ENCODE assay signal across 8 mouse cellular contexts in genomic region chr5:24351701-24352171, GRCm38 (mm10). TPM values are rescaled to one million over a fixed set of nuclear protein-coding genes. Genes with fewer than 3 reads are reported as not detected.
A peak's percentile ranks its signal among the peaks of the same experiment; 100 is the strongest.
DNase-seq lines count a peak whose midpoint lies in the region; ATAC-seq and TF ChIP-seq lines count a peak whose summit lies in the region.

No protein-coding gene starts in this region.

- H3K36me3 ChIP-seq in spleen, adult 2 months (ENCODE audit: control insufficient read depth, insufficient read depth, low read length): no peaks in the 10 kb centered on the region
- H3K36me3 ChIP-seq in embryonic facial prominence, embryonic 12.5 days: no peaks in the 10 kb centered on the region
- no peaks in the 10 kb centered on the region for H3K36me3 ChIP-seq in limb, embryonic 12.5 days
- H3K36me3 ChIP-seq in midbrain, postnatal 0 days (ENCODE audit: insufficient read depth, low read length): no peaks in the 10 kb centered on the region

- H3K27me3 ChIP-seq in spleen, adult 2 months (ENCODE audit: control insufficient read depth, insufficient read depth, low read length): peaks cover 13% of the 10 kb centered on the region
- peaks cover 70% of the 10 kb centered on the region for H3K27me3 ChIP-seq in embryonic facial prominence, embryonic 12.5 days
- H3K27me3 ChIP-seq in limb, embryonic 12.5 days: peaks cover 75% of the 10 kb centered on the region
- H3K27me3 ChIP-seq in midbrain, postnatal 0 days (ENCODE audit: insufficient read depth, low read length): no peaks in the 10 kb centered on the region

- no peak overlapping the region for H3K27ac ChIP-seq in spleen, adult 2 months (ENCODE audit: insufficient read depth, low read length)
- H3K27ac ChIP-seq in embryonic facial prominence, embryonic 12.5 days: peak overlapping the region; percentile 81
- peak overlapping the region; percentile 85 for H3K27ac ChIP-seq in limb, embryonic 12.5 days
- H3K27ac ChIP-seq in midbrain, postnatal 0 days (ENCODE audit: low read depth, low read length): peak overlapping the region; percentile 86

- no peaks in the 10 kb centered on the region for H3K9me3 ChIP-seq in embryonic facial prominence, embryonic 12.5 days
- H3K9me3 ChIP-seq in limb, embryonic 12.5 days: no peaks in the 10 kb centered on the region
- no peaks in the 10 kb centered on the region for H3K9me3 ChIP-seq in midbrain, postnatal 0 days (ENCODE audit: low read length)

- peak overlapping the region; percentile 43; the same call in 1 of the 2 replicates for H3K4me3 ChIP-seq in spleen, adult 2 months (ENCODE audit: extremely low read depth, insufficient read depth, insufficient read length)
- H3K4me3 ChIP-seq in embryonic facial prominence, embryonic 12.5 days: peak overlapping the region; percentile 63
- peak overlapping the region; percentile 67 for H3K4me3 ChIP-seq in limb, embryonic 12.5 days (replicated peaks)
- peak overlapping the region; percentile 88 for H3K4me3 ChIP-seq in midbrain, postnatal 0 days (ENCODE audit: low read depth, low read length)

- peak in 1 of 2 experiments; percentile 21 for DNase-seq in spleen, adult 2 months (ENCODE audit: low read depth in 1 of 2, low spot score in 2 of 2)
- DNase-seq in spleen, adult 12 weeks (ENCODE audit: low spot score): no peak
- DNase-seq in heart, adult 8-10 months (ENCODE audit: low spot score): peak; percentile 69
- DNase-seq in kidney, adult 9 months: peak; percentile 35
- peak; percentile 92 for DNase-seq in midbrain, postnatal 0 days (ENCODE audit: low spot score)
- peak; percentile 94 for DNase-seq in testis, postnatal 10 days (ENCODE audit: low spot score)

- H3K4me2 ChIP-seq in embryonic facial prominence, embryonic 12.5 days (replicated peaks): peak overlapping the region; percentile 99
- H3K4me2 ChIP-seq in limb, embryonic 12.5 days: peak overlapping the region; percentile 99
- H3K4me2 ChIP-seq in midbrain, postnatal 0 days (ENCODE audit: low read depth, low read length, poor library complexity, severe bottlenecking): peak overlapping the region; percentile 78

- H3K4me1 ChIP-seq in spleen, adult 2 months (ENCODE audit: control insufficient read depth, insufficient read depth, insufficient read length): peaks cover 19% of the 10 kb centered on the region
- H3K4me1 ChIP-seq in embryonic facial prominence, embryonic 12.5 days: peaks cover 28% of the 10 kb centered on the region
- peaks cover 57% of the 10 kb centered on the region for H3K4me1 ChIP-seq in limb, embryonic 12.5 days (replicated peaks)
- peaks cover 25% of the 10 kb centered on the region for H3K4me1 ChIP-seq in midbrain, postnatal 0 days (ENCODE audit: insufficient read depth, low read length)

- WGBS in spleen, adult 2 months: under 1% methylated on average over 36 of the region's 41 CpGs
- 0% methylated on average over 40 of the region's 41 CpGs for WGBS in embryonic facial prominence, embryonic 12.5 days
- WGBS in limb, embryonic 12.5 days: 1% methylated on average over 40 of the region's 41 CpGs
- under 1% methylated on average over 25 of the region's 41 CpGs for WGBS in midbrain, postnatal 0 days

- H3K9ac ChIP-seq in embryonic facial prominence, embryonic 12.5 days: peak overlapping the region; percentile 66; the same call in 1 of the 2 replicates
- H3K9ac ChIP-seq in limb, embryonic 12.5 days (replicated peaks): peak overlapping the region; percentile 71
- H3K9ac ChIP-seq in midbrain, postnatal 0 days (replicated peaks; ENCODE audit: low read length, poor library complexity, severe bottlenecking): peak overlapping the region; percentile 81

- peak; percentile 68 for ATAC-seq in embryonic facial prominence, embryonic 12.5 days (ENCODE audit: insufficient number of reproducible peaks, insufficient read depth, low FRiP score, low TSS enrichment)
- ATAC-seq in limb, embryonic 12.5 days (ENCODE audit: insufficient number of reproducible peaks, insufficient read depth, low FRiP score, low TSS enrichment, low read depth): peak; percentile 58
- peak; percentile 90 for ATAC-seq in midbrain, postnatal 0 days (ENCODE audit: low FRiP score)

- no peak for TF ChIP-seq POLR2A in spleen, adult 2 months (IDR thresholded peaks at IDR 0.05; ENCODE audit: low read depth, low read length)

- TF ChIP-seq CTCF in spleen, adult 2 months (IDR thresholded peaks at IDR 0.05; ENCODE audit: extremely low read depth, insufficient read depth, insufficient read length, insufficient replicate concordance): no peak
- no peak; the same call in 1 of the 2 replicates for TF ChIP-seq CTCF in midbrain, postnatal 0 days (IDR thresholded peaks at IDR 0.05)

RNA-seq across cellular contexts. Expression of gene Kcnh2, which starts 0.3 kb away (rescaled TPM):
- polyA plus RNA-seq in spleen, adult 2 months (2012; rRNA removed): 5.5 and 8.4 TPM in 2 replicates
- 4.5 and 5.2 TPM in 2 replicates for polyA plus RNA-seq in embryonic facial prominence, embryonic 12.5 days (2016; fragmentation: Nextera tagmentation; extraction: Ambion mirVana)
- 10 to 100 TPM; 48.8 to 95.2 (median 71.0) TPM for total RNA-seq in heart, adult 8-10 months (2022)
- 4.9 and 5.4 TPM in 2 replicates for polyA plus RNA-seq in limb, embryonic 12.5 days (2016; fragmentation: Nextera tagmentation; extraction: Ambion mirVana)
- 46.9 and 60.2 TPM in 2 replicates for total RNA-seq in midbrain, postnatal 0 days (2014; rRNA removed)
- 10.1 and 11.1 TPM in 2 replicates for polyA plus RNA-seq in midbrain, postnatal 0 days (2015; fragmentation: Nextera tagmentation; extraction: Ambion mirVana)

RNA-seq across cellular contexts. Expression of gene Nos3, which starts 12.9 kb away (rescaled TPM):
- polyA plus RNA-seq in spleen, adult 2 months (2012; rRNA removed): 8.4 and 8.5 TPM in 2 replicates
- polyA plus RNA-seq in embryonic facial prominence, embryonic 12.5 days (2016; fragmentation: Nextera tagmentation; extraction: Ambion mirVana): 6.7 and 7.6 TPM in 2 replicates
- 10 to 100 TPM; 21.4 to 26.9 (median 23.8) TPM for total RNA-seq in heart, adult 8-10 months (2022)
- polyA plus RNA-seq in limb, embryonic 12.5 days (2016; fragmentation: Nextera tagmentation; extraction: Ambion mirVana): 5.2 and 6.1 TPM in 2 replicates
- total RNA-seq in midbrain, postnatal 0 days (2014; rRNA removed): 11.0 and 14.2 TPM in 2 replicates
- polyA plus RNA-seq in midbrain, postnatal 0 days (2015; fragmentation: Nextera tagmentation; extraction: Ambion mirVana): 7.0 and 7.5 TPM in 2 replicates

RNA-seq across cellular contexts. Expression of gene Atg9b, which starts 40.2 kb away (rescaled TPM):
- polyA plus RNA-seq in spleen, adult 2 months (2012; rRNA removed): 0.71 and 1.2 TPM in 2 replicates
- 0.36 and 0.47 TPM in 2 replicates for polyA plus RNA-seq in embryonic facial prominence, embryonic 12.5 days (2016; fragmentation: Nextera tagmentation; extraction: Ambion mirVana)
- 1 to 10 TPM in 2 of 4 experiments, under 1 TPM in 2; 0.73 to 1.7 (median 1.1) TPM for total RNA-seq in heart, adult 8-10 months (2022)
- polyA plus RNA-seq in limb, embryonic 12.5 days (2016; fragmentation: Nextera tagmentation; extraction: Ambion mirVana): 0.46 and 0.47 TPM in 2 replicates
- total RNA-seq in midbrain, postnatal 0 days (2014; rRNA removed): 6.7 and 7.4 TPM in 2 replicates
- 5.3 and 7.2 TPM in 2 replicates for polyA plus RNA-seq in midbrain, postnatal 0 days (2015; fragmentation: Nextera tagmentation; extraction: Ambion mirVana)

RNA-seq across cellular contexts. Expression of gene Abcb8, which starts 41.7 kb away (rescaled TPM):
- 31.3 and 35.7 TPM in 2 replicates for polyA plus RNA-seq in spleen, adult 2 months (2012; rRNA removed)
- 44.6 and 46.2 TPM in 2 replicates for polyA plus RNA-seq in embryonic facial prominence, embryonic 12.5 days (2016; fragmentation: Nextera tagmentation; extraction: Ambion mirVana)
- total RNA-seq in heart, adult 8-10 months (2022): 100 to 1,000 TPM in 2 of 4 experiments, 10 to 100 TPM in 2; 96.5 to 106 (median 101) TPM
- polyA plus RNA-seq in limb, embryonic 12.5 days (2016; fragmentation: Nextera tagmentation; extraction: Ambion mirVana): 41.6 and 42.9 TPM in 2 replicates
- 65.8 and 71.7 TPM in 2 replicates for total RNA-seq in midbrain, postnatal 0 days (2014; rRNA removed)
- polyA plus RNA-seq in midbrain, postnatal 0 days (2015; fragmentation: Nextera tagmentation; extraction: Ambion mirVana): 42.4 and 51.6 TPM in 2 replicates
